In genomic region chr19:6335458-6335827, GRCm38 (mm10) we compare ENCODE assay signal across 8 mouse cellular contexts. TPM values are rescaled to one million over a fixed set of nuclear protein-coding genes. Genes with fewer than 3 reads are reported as not detected.
DNase-seq lines count a peak whose midpoint lies in the region; ATAC-seq and TF ChIP-seq lines count a peak whose summit lies in the region.

No protein-coding gene starts in this region.

- H3K27me3 ChIP-seq in G1E (ENCODE audit: insufficient read depth, low read length): peaks cover 3% of the 10 kb centered on the region; the same call in 1 of the 2 replicates
- H3K27me3 ChIP-seq in erythroblast, embryonic 14.5 days (ENCODE audit: control insufficient read depth): no peaks in the 10 kb centered on the region
- no peaks in the 10 kb centered on the region for H3K27me3 ChIP-seq in intestine, postnatal 0 days (replicated peaks; ENCODE audit: control insufficient read depth, insufficient read depth, low read length)

- peak overlapping the region; percentile 87 for H3K4me2 ChIP-seq in intestine, postnatal 0 days (replicated peaks; ENCODE audit: low read depth)

- peak overlapping the region; percentile 57; the same call in 1 of the 2 replicates for H3K27ac ChIP-seq in intestine, postnatal 0 days (ENCODE audit: low read depth, low read length)
- H3K27ac ChIP-seq in macrophage: no peak overlapping the region

- no peak for TF ChIP-seq CTCF in G1E (IDR thresholded peaks at IDR 0.05; ENCODE audit: low read depth, low read length)
- TF ChIP-seq CTCF in intestine, postnatal 0 days (IDR thresholded peaks at IDR 0.05; ENCODE audit: low read depth): peak; percentile 30; the same call in 1 of the 2 replicates

- no peak for DNase-seq in frontal cortex, adult 2 months (ENCODE audit: extremely low spot score in 1 of 2, low spot score in 1 of 2)
- DNase-seq in G1E (ENCODE audit: low spot score): peak; percentile 41
- DNase-seq in urinary bladder, postnatal 14 days (ENCODE audit: low spot score): no peak
- no peak for DNase-seq in gastrocnemius, postnatal 25 days

- peak overlapping the region; percentile 85 for H3K4me3 ChIP-seq in G1E (ENCODE audit: low read depth, low read length)
- peak overlapping the region; percentile 80 for H3K4me3 ChIP-seq in erythroblast, embryonic 14.5 days (replicated peaks)
- H3K4me3 ChIP-seq in intestine, postnatal 0 days (ENCODE audit: low read depth, low read length): peak overlapping the region; percentile 81
- peak overlapping the region; percentile 82 for H3K4me3 ChIP-seq in macrophage (ENCODE audit: inconsistent target)

- peak overlapping the region; percentile 67 for H3K9ac ChIP-seq in intestine, postnatal 0 days (ENCODE audit: low read depth, low read length)

- H3K36me3 ChIP-seq in G1E (replicated peaks): peaks cover 44% of the 10 kb centered on the region
- H3K36me3 ChIP-seq in erythroblast, embryonic 14.5 days (ENCODE audit: control insufficient read depth): peaks cover 40% of the 10 kb centered on the region
- peaks cover 33% of the 10 kb centered on the region for H3K36me3 ChIP-seq in intestine, postnatal 0 days (ENCODE audit: control insufficient read depth, insufficient read depth)
- peaks cover 7% of the 10 kb centered on the region; the same call in 1 of the 2 replicates for H3K36me3 ChIP-seq in macrophage (ENCODE audit: inconsistent target)

- peaks cover 71% of the 10 kb centered on the region for H3K4me1 ChIP-seq in G1E (ENCODE audit: insufficient read depth, low read depth, low read length)
- H3K4me1 ChIP-seq in erythroblast, embryonic 14.5 days (ENCODE audit: control insufficient read depth): peaks cover 66% of the 10 kb centered on the region
- H3K4me1 ChIP-seq in intestine, postnatal 0 days (replicated peaks; ENCODE audit: control insufficient read depth, insufficient read depth, low read length): no peaks in the 10 kb centered on the region

- H3K9me3 ChIP-seq in G1E (replicated peaks): no peaks in the 10 kb centered on the region
- H3K9me3 ChIP-seq in erythroblast, embryonic 14.5 days (ENCODE audit: control insufficient read depth, low read length): no peaks in the 10 kb centered on the region
- H3K9me3 ChIP-seq in intestine, postnatal 0 days (ENCODE audit: control insufficient read depth): no peaks in the 10 kb centered on the region

- under 1% methylated on average over 24 of the region's 25 CpGs for WGBS in intestine, postnatal 0 days
- 2% methylated on average over 25 of the region's 25 CpGs for WGBS in macrophage (ENCODE audit: missing documents)

- H3K79me2 ChIP-seq in macrophage (ENCODE audit: inconsistent target): no peaks in the 10 kb centered on the region

- ATAC-seq in frontal cortex, adult (ENCODE audit: low TSS enrichment): 0 out of 2 replicates have a peak, but pooled peaks have one; percentile 4
- ATAC-seq in G1E (ENCODE audit: extremely low read depth, insufficient number of reproducible peaks, low FRiP score, poor library complexity, severe bottlenecking): no peak
- 0 out of 2 replicates have a peak, but pooled peaks have one; percentile 19 for ATAC-seq in intestine, postnatal 0 days

RNA-seq across cellular contexts. Expression of gene Men1, which starts 0.7 kb away (rescaled TPM):
- polyA plus RNA-seq in frontal cortex, adult 2 months (2012; rRNA removed): 67.6 and 68.4 TPM in 2 replicates
- total RNA-seq in G1E (2014; fragmentation: Nextera tagmentation) (51.0 and 53.9 TPM in 2 replicates), G1E (2017) (28.8 and 30.9 TPM in 2 replicates)
- polyA plus RNA-seq in G1E (2012) (146 and 213 TPM in 2 replicates), macrophage (2018) (16.4 to 22.0 TPM (median 21.4 TPM) in 3 replicates)
- 6.4 and 8.3 TPM in 2 replicates for polyA plus RNA-seq in erythroblast, embryonic 14.5 days (2012)
- 17.1 and 19.6 TPM in 2 replicates for polyA plus RNA-seq in intestine, postnatal 0 days (2015; fragmentation: Nextera tagmentation; extraction: Ambion mirVana)
- 10 to 100 TPM in 19 of 26 experiments, 1 to 10 TPM in 7; 5.0 to 40.8 (median 13.3) TPM for total RNA-seq in macrophage (2018; cell fraction: chromatin; rRNA removed)
- 10 to 100 TPM in 24 of 26 experiments, 1 to 10 TPM in 2; 9.1 to 21.5 (median 17.3) TPM for total RNA-seq in macrophage (2018; cell fraction: cytosol; rRNA removed)
- total RNA-seq in macrophage (2018; cell fraction: nucleus; rRNA removed): 10 to 100 TPM in 23 of 26 experiments, 1 to 10 TPM in 3; 6.5 to 62.9 (median 14.9) TPM
- total RNA-seq in gastrocnemius, postnatal 25 days (2021): 1 to 10 TPM; 5.0 to 7.0 TPM

RNA-seq across cellular contexts. Expression of gene Map4k2, which starts 5.5 kb away (rescaled TPM):
- polyA plus RNA-seq in frontal cortex, adult 2 months (2012; rRNA removed): 193 and 205 TPM in 2 replicates
- total RNA-seq in G1E (2014; fragmentation: Nextera tagmentation) (13.3 and 13.4 TPM in 2 replicates), G1E (2017) (13.2 and 19.4 TPM in 2 replicates)
- polyA plus RNA-seq in G1E (2012) (19.3 and 26.6 TPM in 2 replicates), macrophage (2018) (6.8 to 15.8 TPM (median 8.5 TPM) in 3 replicates)
- polyA plus RNA-seq in erythroblast, embryonic 14.5 days (2012): 1.2 and 2.1 TPM in 2 replicates
- 4.1 and 4.3 TPM in 2 replicates for polyA plus RNA-seq in intestine, postnatal 0 days (2015; fragmentation: Nextera tagmentation; extraction: Ambion mirVana)
- total RNA-seq in macrophage (2018; cell fraction: chromatin; rRNA removed): 100 to 1,000 TPM in 7 of 26 experiments, 10 to 100 TPM in 19; 36.0 to 138 (median 82.2) TPM
- 10 to 100 TPM in 3 of 26 experiments, 1 to 10 TPM in 23; 5.7 to 12.4 (median 8.4) TPM for total RNA-seq in macrophage (2018; cell fraction: cytosol; rRNA removed)
- total RNA-seq in macrophage (2018; cell fraction: nucleus; rRNA removed): 10 to 100 TPM; 16.9 to 81.8 (median 38.2) TPM
- total RNA-seq in gastrocnemius, postnatal 25 days (2021): 10 to 100 TPM in 1 of 2 experiments, 1 to 10 TPM in 1; 9.2 to 14.6 TPM

RNA-seq across cellular contexts. Expression of gene Sf1, which starts 28.0 kb away (rescaled TPM):
- polyA plus RNA-seq in frontal cortex, adult 2 months (2012; rRNA removed): 179 and 186 TPM in 2 replicates
- 511 and 574 TPM in 2 replicates for total RNA-seq in G1E (2014; fragmentation: Nextera tagmentation)
- total RNA-seq in G1E (2017): 96.0 and 104 TPM in 2 replicates
- polyA plus RNA-seq in G1E (2012): 1,720 and 2,369 TPM in 2 replicates
- 134 and 140 TPM in 2 replicates for polyA plus RNA-seq in erythroblast, embryonic 14.5 days (2012)
- 51.9 and 55.3 TPM in 2 replicates for polyA plus RNA-seq in intestine, postnatal 0 days (2015; fragmentation: Nextera tagmentation; extraction: Ambion mirVana)
- 100 to 1,000 TPM; 332 to 732 (median 556) TPM for total RNA-seq in macrophage (2018; cell fraction: chromatin; rRNA removed)
- 100 to 1,000 TPM in 16 of 26 experiments, 10 to 100 TPM in 10; 75.0 to 160 (median 109) TPM for total RNA-seq in macrophage (2018; cell fraction: cytosol; rRNA removed)
- 100 to 1,000 TPM; 189 to 372 (median 269) TPM for total RNA-seq in macrophage (2018; cell fraction: nucleus; rRNA removed)
- polyA plus RNA-seq in macrophage (2018): 95.2 to 156 TPM (median 120 TPM) in 3 replicates
- total RNA-seq in gastrocnemius, postnatal 25 days (2021): 10 to 100 TPM; 65.5 to 75.2 TPM

RNA-seq across cellular contexts. Expression of gene Cdc42bpg, which starts 29.2 kb away (rescaled TPM):
- polyA plus RNA-seq in frontal cortex, adult 2 months (2012; rRNA removed): 3.2 and 3.3 TPM in 2 replicates
- total RNA-seq in G1E (2014; fragmentation: Nextera tagmentation) (5.0 and 7.6 TPM in 2 replicates), G1E (2017) (2.0 and 2.4 TPM in 2 replicates)
- polyA plus RNA-seq in G1E (2012) (14.1 and 15.4 TPM in 2 replicates), macrophage (2018) (1.3 to 3.5 TPM (median 2.8 TPM) in 3 replicates)
- polyA plus RNA-seq in erythroblast, embryonic 14.5 days (2012): 0.62 and 0.69 TPM in 2 replicates
- polyA plus RNA-seq in intestine, postnatal 0 days (2015; fragmentation: Nextera tagmentation; extraction: Ambion mirVana): 1.8 and 2.3 TPM in 2 replicates
- 10 to 100 TPM in 23 of 26 experiments, 1 to 10 TPM in 3; 7.2 to 46.1 (median 15.0) TPM for total RNA-seq in macrophage (2018; cell fraction: chromatin; rRNA removed)
- 1 to 10 TPM; 2.1 to 4.4 (median 3.3) TPM for total RNA-seq in macrophage (2018; cell fraction: cytosol; rRNA removed)
- total RNA-seq in macrophage (2018; cell fraction: nucleus; rRNA removed): 10 to 100 TPM in 8 of 26 experiments, 1 to 10 TPM in 18; 5.7 to 31.4 (median 9.1) TPM
- 1 to 10 TPM; 4.0 to 5.1 TPM for total RNA-seq in gastrocnemius, postnatal 25 days (2021)

RNA-seq across cellular contexts. Expression of gene Pygm, which starts 48.8 kb away (rescaled TPM):
- 39.0 and 54.8 TPM in 2 replicates for polyA plus RNA-seq in frontal cortex, adult 2 months (2012; rRNA removed)
- total RNA-seq in G1E (2014; fragmentation: Nextera tagmentation): 7.1 TPM in 1 of 2 replicates, not detected in the other
- 0.41 and 0.87 TPM in 2 replicates for total RNA-seq in G1E (2017)
- 0.13 and 0.14 TPM in 2 replicates for polyA plus RNA-seq in G1E (2012)
- polyA plus RNA-seq in erythroblast, embryonic 14.5 days (2012): 0.08 and 0.14 TPM in 2 replicates
- 4.1 and 4.7 TPM in 2 replicates for polyA plus RNA-seq in intestine, postnatal 0 days (2015; fragmentation: Nextera tagmentation; extraction: Ambion mirVana)
- 10 to 100 TPM in 23 of 26 experiments, 1 to 10 TPM in 3; 4.1 to 60.1 (median 22.4) TPM for total RNA-seq in macrophage (2018; cell fraction: chromatin; rRNA removed)
- total RNA-seq in macrophage (2018; cell fraction: cytosol; rRNA removed): 1 to 10 TPM in 3 of 26 experiments, under 1 TPM in 23; 0.06 to 1.9 (median 0.37) TPM
- total RNA-seq in macrophage (2018; cell fraction: nucleus; rRNA removed): 10 to 100 TPM in 15 of 26 experiments, 1 to 10 TPM in 11; 1.5 to 26.8 (median 11.0) TPM
- polyA plus RNA-seq in macrophage (2018): 0.21 to 0.59 TPM (median 0.39 TPM) in 3 replicates
- 1,000 to 10,000 TPM; 5,552 to 6,904 TPM for total RNA-seq in gastrocnemius, postnatal 25 days (2021)
